ENCODE assay signal across 14 mouse cellular contexts in genomic region chr10:85146282-85146681, GRCm38 (mm10).
DNase-seq lines count a peak whose midpoint lies in the region; ATAC-seq lines count a peak whose summit lies in the region.
"Had no signal": no experiment of that assay in that cellular context is flagged by ENCODE, and none has a peak within 500 bp of the region (broad histone marks: within the 10 kb centered on the region; RNA-seq: fewer than 3 reads in every experiment).

No protein-coding gene starts in this region.

- DNase-seq in cerebellum, adult 18-20 months: peak; percentile 58 to 60
- DNase-seq in brain, adult 2 months (ENCODE audit: low read depth, low spot score): peak; percentile 60
- peak; percentile 55 for DNase-seq in cerebellum, adult 9-11 months
- no peak for DNase-seq in right cerebral cortex, postnatal 10 days (ENCODE audit: low spot score in 2 of 2)
- DNase-seq in embryo, embryonic 10 days (ENCODE audit: low spot score): no peak
- DNase-seq: adrenal gland, adult 8-10 months; adrenal gland, postnatal 36 days; forebrain, postnatal 0 days; gastrocnemius, postnatal 36 days; heart, postnatal 14 days; kidney, adult 11 months; kidney, adult 9 months had no signal

- no peak for ATAC-seq in cerebellum, adult (ENCODE audit: insufficient number of reproducible peaks, low FRiP score, low TSS enrichment)
- ATAC-seq: forebrain, postnatal 0 days; hindbrain, postnatal 0 days had no signal

Comparison
In these comparisons a context has a peak if more than half of its experiments do, and no peak if none do; other contexts are left out.
1. DNase-seq: peak in cerebellum, adult 18-20 months (2 of 2), brain, adult 2 months (single experiment) and cerebellum, adult 9-11 months (single experiment); none in right cerebral cortex, postnatal 10 days (0 of 2) and embryo, embryonic 10 days (single experiment).